Mouse (Mus musculus): ENCODE measurements around the gene Tmc4. TPM values are rescaled to one million over a fixed set of nuclear protein-coding genes. Genes with fewer than 3 reads are reported as not detected.
"Not testable (repeated sequence)": the region's sequence is repeated elsewhere in the genome, so short reads cannot be mapped to it uniquely, and the experiment has no call there.

Tmc4 gene
- polyA plus RNA-seq, 1 experiment from 2014 or later, result 5.7 TPM

GRCm38 (mm10) chr7:3707027-3707426 lies 29.7 kb upstream of the Tmc4 start:
- Histone ChIP-seq H3K9me3 (replicated peaks; ENCODE audit: control insufficient read depth, low read length) (no peaks in the 10 kb centered on the region), H3K27me3 (ENCODE audit: control insufficient read depth, insufficient read depth, low read length) (no peaks in the 10 kb centered on the region), H3K27ac (ENCODE audit: low read depth, low read length) (no peak overlapping the region), H3K36me3 (ENCODE audit: control insufficient read depth, insufficient read depth, low read length) (peaks cover 5% of the 10 kb centered on the region), H3K4me3 (ENCODE audit: low read depth, low read length) (no peak overlapping the region), H3K4me2 (no peak overlapping the region), H3K9ac (ENCODE audit: low read depth, low read length) (no peak overlapping the region), H3K4me1 (ENCODE audit: control insufficient read depth, insufficient read depth, low read length) (peaks cover 8% of the 10 kb centered on the region)
- ATAC-seq (replicated peaks; ENCODE audit: insufficient number of reproducible peaks, low FRiP score, low TSS enrichment), result no peak
- WGBS (ENCODE audit: insufficient replicate concordance), result 46% methylated on average over 4 of the region's 4 CpGs

GRCm38 (mm10) chr7:3706343-3706934 lies 29.1 kb upstream of the Tmc4 start:
- peak overlapping the region; percentile 87; the same call in 1 of the 2 replicates for H3K9ac ChIP-seq (ENCODE audit: low read depth, low read length)
- 66% methylated on average over 11 of the region's 11 CpGs for WGBS (ENCODE audit: insufficient replicate concordance)
- no peak for ATAC-seq (replicated peaks; ENCODE audit: insufficient number of reproducible peaks, low FRiP score, low TSS enrichment)
- H3K9me3 ChIP-seq (replicated peaks; ENCODE audit: control insufficient read depth, low read length), result no peaks in the 10 kb centered on the region
- H3K27me3 ChIP-seq (ENCODE audit: control insufficient read depth, insufficient read depth, low read length), result no peaks in the 10 kb centered on the region
- peaks cover 8% of the 10 kb centered on the region for H3K4me1 ChIP-seq (ENCODE audit: control insufficient read depth, insufficient read depth, low read length)
- H3K4me2 ChIP-seq, result peak overlapping the region; percentile 92
- peaks cover 5% of the 10 kb centered on the region for H3K36me3 ChIP-seq (ENCODE audit: control insufficient read depth, insufficient read depth, low read length)
- no peak overlapping the region for H3K27ac ChIP-seq (ENCODE audit: low read depth, low read length)
- H3K4me3 ChIP-seq (ENCODE audit: low read depth, low read length), result peak overlapping the region; percentile 78

- Histone ChIP-seq H3K36me3 (ENCODE audit: control insufficient read depth, insufficient read depth, low read length) (peaks cover 5% of the 10 kb centered on the region), H3K9me3 (replicated peaks; ENCODE audit: control insufficient read depth, low read length) (no peaks in the 10 kb centered on the region), H3K4me1 (ENCODE audit: control insufficient read depth, insufficient read depth, low read length) (peaks cover 8% of the 10 kb centered on the region), H3K4me2 (peak overlapping the region; percentile 92), H3K27ac (ENCODE audit: low read depth, low read length) (no peak overlapping the region), H3K9ac (ENCODE audit: low read depth, low read length) (peak overlapping the region; percentile 87), H3K4me3 (ENCODE audit: low read depth, low read length) (peak overlapping the region; percentile 78), H3K27me3 (ENCODE audit: control insufficient read depth, insufficient read depth, low read length) (no peaks in the 10 kb centered on the region)
- ATAC-seq (replicated peaks; ENCODE audit: insufficient number of reproducible peaks, low FRiP score, low TSS enrichment), result no peak
- 37% methylated on average over 6 of the region's 6 CpGs for WGBS (ENCODE audit: insufficient replicate concordance)
Measured at GRCm38 (mm10) chr7:3705911-3706310, 28.6 kb upstream of the Tmc4 start.

GRCm38 (mm10) chr7:3705461-3705860 lies 28.1 kb upstream of the Tmc4 start:
- Histone ChIP-seq H3K4me3 (ENCODE audit: low read depth, low read length) (peak overlapping the region; percentile 78), H3K4me2 (peak overlapping the region; percentile 92), H3K9ac (ENCODE audit: low read depth, low read length) (peak overlapping the region; percentile 87), H3K27ac (ENCODE audit: low read depth, low read length) (peak overlapping the region; percentile 88)
- 8% methylated on average over 6 of the region's 7 CpGs for WGBS (ENCODE audit: insufficient replicate concordance)
- not testable (repeated sequence) for H3K36me3 ChIP-seq (ENCODE audit: control insufficient read depth, insufficient read depth, low read length); ATAC-seq (replicated peaks; ENCODE audit: insufficient number of reproducible peaks, low FRiP score, low TSS enrichment); H3K4me1 ChIP-seq (ENCODE audit: control insufficient read depth, insufficient read depth, low read length); H3K9me3 ChIP-seq (replicated peaks; ENCODE audit: control insufficient read depth, low read length); H3K27me3 ChIP-seq (ENCODE audit: control insufficient read depth, insufficient read depth, low read length)

GRCm38 (mm10) chr7:3704475-3704874 lies 27.1 kb upstream of the Tmc4 start:
- WGBS (ENCODE audit: insufficient replicate concordance), result under 1% methylated on average over 20 of the region's 20 CpGs
- no peaks in the 10 kb centered on the region for H3K9me3 ChIP-seq (replicated peaks; ENCODE audit: control insufficient read depth, low read length)
- peak overlapping the region; percentile 87 for H3K9ac ChIP-seq (ENCODE audit: low read depth, low read length)
- ATAC-seq (replicated peaks; ENCODE audit: insufficient number of reproducible peaks, low FRiP score, low TSS enrichment), result 0 out of 2 replicates have a peak, but pooled peaks have one; percentile 10
- H3K4me2 ChIP-seq, result peak overlapping the region; percentile 92
- H3K4me1 ChIP-seq (ENCODE audit: control insufficient read depth, insufficient read depth, low read length), result peaks cover 8% of the 10 kb centered on the region
- peaks cover 9% of the 10 kb centered on the region for H3K36me3 ChIP-seq (ENCODE audit: control insufficient read depth, insufficient read depth, low read length)
- H3K27me3 ChIP-seq (ENCODE audit: control insufficient read depth, insufficient read depth, low read length), result no peaks in the 10 kb centered on the region
- peak overlapping the region; percentile 78 for H3K4me3 ChIP-seq (ENCODE audit: low read depth, low read length)
- H3K27ac ChIP-seq (ENCODE audit: low read depth, low read length), result peak overlapping the region; percentile 88

GRCm38 (mm10) chr7:3703879-3704441 lies 26.6 kb upstream of the Tmc4 start, which contains the start of gene Rps9:
Gene Rps9 (plus strand): TSS chr7:3703993.
- Histone ChIP-seq H3K4me2 (peak within 1 kb of the TSS; percentile 92), H3K9me3 (replicated peaks; ENCODE audit: control insufficient read depth, low read length) (no peaks in the 10 kb centered on the region), H3K9ac (ENCODE audit: low read depth, low read length) (peak within 1 kb of the TSS; percentile 87), H3K4me1 (ENCODE audit: control insufficient read depth, insufficient read depth, low read length) (peaks cover 8% of the 10 kb centered on the region), H3K27ac (ENCODE audit: low read depth, low read length) (peak within 1 kb of the TSS; percentile 88), H3K36me3 (ENCODE audit: control insufficient read depth, insufficient read depth, low read length) (peaks cover 13% of the 10 kb centered on the region), H3K27me3 (ENCODE audit: control insufficient read depth, insufficient read depth, low read length) (no peaks in the 10 kb centered on the region), H3K4me3 (ENCODE audit: low read depth, low read length) (peak within 1 kb of the TSS; percentile 78)
- 2% methylated on average over 42 of the region's 42 CpGs for WGBS (ENCODE audit: insufficient replicate concordance)
- peak; percentile 91 for ATAC-seq (replicated peaks; ENCODE audit: insufficient number of reproducible peaks, low FRiP score, low TSS enrichment)

GRCm38 (mm10) chr7:3703148-3703878 lies 26.0 kb upstream of the Tmc4 start:
- Histone ChIP-seq H3K36me3 (ENCODE audit: control insufficient read depth, insufficient read depth, low read length) (peaks cover 18% of the 10 kb centered on the region), H3K9ac (ENCODE audit: low read depth, low read length) (peak overlapping the region; percentile 87), H3K4me1 (ENCODE audit: control insufficient read depth, insufficient read depth, low read length) (peaks cover 8% of the 10 kb centered on the region), H3K4me3 (ENCODE audit: low read depth, low read length) (peak overlapping the region; percentile 78), H3K27ac (ENCODE audit: low read depth, low read length) (peak overlapping the region; percentile 88; the same call in 1 of the 2 replicates), H3K27me3 (ENCODE audit: control insufficient read depth, insufficient read depth, low read length) (no peaks in the 10 kb centered on the region), H3K4me2 (peak overlapping the region; percentile 92), H3K9me3 (replicated peaks; ENCODE audit: control insufficient read depth, low read length) (no peaks in the 10 kb centered on the region)
- ATAC-seq (replicated peaks; ENCODE audit: insufficient number of reproducible peaks, low FRiP score, low TSS enrichment), result peak; percentile 11; the same call in 1 of the 2 replicates
- 20% methylated on average over 6 of the region's 6 CpGs for WGBS (ENCODE audit: insufficient replicate concordance)

GRCm38 (mm10) chr7:3698471-3698870 lies 21.1 kb upstream of the Tmc4 start:
- no peak overlapping the region for H3K27ac ChIP-seq (ENCODE audit: low read depth, low read length)
- H3K9ac ChIP-seq (ENCODE audit: low read depth, low read length), result no peak overlapping the region
- H3K4me1 ChIP-seq (ENCODE audit: control insufficient read depth, insufficient read depth, low read length), result no peaks in the 10 kb centered on the region; the same call in 1 of the 2 replicates
- ATAC-seq (replicated peaks; ENCODE audit: insufficient number of reproducible peaks, low FRiP score, low TSS enrichment), result no peak
- no peaks in the 10 kb centered on the region for H3K27me3 ChIP-seq (ENCODE audit: control insufficient read depth, insufficient read depth, low read length)
- H3K4me2 ChIP-seq, result no peak overlapping the region
- H3K36me3 ChIP-seq (ENCODE audit: control insufficient read depth, insufficient read depth, low read length), result peaks cover 17% of the 10 kb centered on the region
- H3K4me3 ChIP-seq (ENCODE audit: low read depth, low read length), result no peak overlapping the region
- H3K9me3 ChIP-seq (replicated peaks; ENCODE audit: control insufficient read depth, low read length), result no peaks in the 10 kb centered on the region
- WGBS (ENCODE audit: insufficient replicate concordance), result 88% methylated on average over 6 of the region's 6 CpGs

Data from heart, embryonic 11.5 days (tissue).